Mouse (Mus musculus) forebrain, postnatal 0 days (tissue): ENCODE data around the gene Catsperg1. TPM values are rescaled to one million over a fixed set of nuclear protein-coding genes. Genes with fewer than 3 reads are reported as not detected.

Source experiments
- ATAC-seq: fragments of 200-750 bp; cut with Nextera tagmentation; 2 replicates; pipeline ENCODE4 v1.8.0; 2017; ENCODE audit warnings: mild to moderate bottlenecking, moderate library complexity
- DNase-seq: peaks from one replicate; pipeline ENCODE4 v3.0.0-alpha.2; 2015
- H3K27ac ChIP-seq: fragments of 300-500 bp; sonication (generic); 2 replicates; pipeline ENCODE4 v1.5.1; 2014; ENCODE audit warnings: low read depth, mild to moderate bottlenecking, antibody characterized with exemption, low read length, moderate library complexity, mixed read lengths
- H3K27me3 ChIP-seq: fragments of 300-500 bp; sonication (generic); 2 replicates; pipeline ENCODE4 v1.6.1; 2014; ENCODE audit warnings: mild to moderate bottlenecking, low read length, mixed read lengths; ENCODE audit not compliant: insufficient read depth
- H3K36me3 ChIP-seq: fragments of 300-500 bp; sonication (generic); 2 replicates; pipeline ENCODE4 v1.6.1; 2014; ENCODE audit warnings: mild to moderate bottlenecking, moderate library complexity; ENCODE audit not compliant: insufficient read depth
- H3K4me1 ChIP-seq: fragments of 300-500 bp; sonication (generic); 2 replicates; pipeline ENCODE4 v1.6.1; 2014; ENCODE audit warnings: antibody characterized with exemption; ENCODE audit not compliant: insufficient read depth
- H3K4me2 ChIP-seq: fragments of 300-500 bp; sonication (generic); 2 replicates; pipeline ENCODE4 v1.6.1; 2014; ENCODE audit warnings: low read depth, mild to moderate bottlenecking, moderate library complexity
- H3K4me3 ChIP-seq: fragments of 300-500 bp; sonication (generic); 2 replicates; pipeline ENCODE4 v1.5.1; 2014; ENCODE audit warnings: low read depth, low read length, mixed read lengths
- H3K9ac ChIP-seq: fragments of 300-500 bp; sonication (generic); 2 replicates; pipeline ENCODE4 v1.6.1; 2014; ENCODE audit warnings: mild to moderate bottlenecking
- H3K9me3 ChIP-seq: fragments of 300-500 bp; sonication (generic); 2 replicates; pipeline ENCODE4 v1.6.1; 2016; ENCODE audit warnings: low read length
- CTCF ChIP-seq: sonication (generic); IDR thresholded peaks from 2 replicates; pipeline ENCODE4 v1.5.1; 2016; ENCODE audit warnings: antibody characterized with exemption, control low read depth, low read depth
- WGBS: fragments of 180-500 bp; shearing (Covaris S2); extraction: QIAGEN DNeasy Blood & Tissue Kit; methylation state at CpG from one replicate; pipeline ENCODE4 v1.1.7; 2014; 5-methylcytosine and 5-hydroxymethylcytosine counted together
- polyA plus RNA-seq: library from polyadenylated mRNA; unstranded; fragments of >200 nt; fragmentation: Nextera tagmentation; extraction: Ambion mirVana; gene quantifications from 2 replicates; pipeline ENCODE4 v1.2.1, GENCODE M21; 2015
- total RNA-seq: library from RNA; depleted of rRNA; stranded (reverse); fragments of >200 nt; gene quantifications from 2 replicates; pipeline ENCODE4 v1.2.3, GENCODE M21; 2014

The Catsperg1 gene
- total and polyA plus RNA-seq, 2 experiments from 2014 or later, result 2.3 to 3.5 TPM

DNA sequence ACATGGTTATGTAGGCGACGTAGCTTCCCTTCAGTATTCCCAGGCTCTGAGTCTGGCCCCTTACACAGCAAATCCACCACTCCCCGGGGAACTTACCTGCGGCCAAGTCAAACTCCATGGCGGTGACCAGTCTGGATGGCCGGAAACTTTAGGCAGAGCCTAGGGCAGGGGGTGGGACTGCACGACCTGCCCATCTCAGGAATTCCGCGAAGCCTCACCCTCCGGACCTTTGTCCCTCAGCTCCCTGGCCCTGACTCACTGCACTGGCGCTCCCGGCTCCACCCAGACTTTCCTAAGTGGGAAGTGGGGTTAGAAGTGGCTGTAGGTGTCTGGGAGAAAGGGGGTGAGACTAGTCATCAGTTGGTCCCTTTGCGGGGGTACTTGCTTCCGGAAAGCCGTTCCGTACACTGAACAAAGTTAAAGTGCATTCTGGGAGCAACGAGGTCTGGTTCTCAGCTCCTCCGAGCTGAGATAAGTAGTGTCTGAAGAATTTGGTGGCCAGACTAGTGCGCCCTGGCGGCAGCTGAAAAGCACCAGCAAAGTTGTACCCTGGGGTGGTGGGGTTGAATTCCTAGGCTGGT is 34.5 kb upstream of the Catsperg1 start, which contains the start of gene 2200002D01Rik:
Gene 2200002D01Rik (minus strand): TSS at position 206 of the 581 bp plus-strand sequence.
- no peak for TF ChIP-seq CTCF
- Histone ChIP-seq H3K27me3 (no peaks in the 10 kb centered on the region; the same call in 1 of the 2 replicates), H3K9me3 (no peaks in the 10 kb centered on the region), H3K27ac (no peak within 1 kb of the TSS), H3K4me3 (no peak within 1 kb of the TSS), H3K36me3 (peaks cover 14% of the 10 kb centered on the region; the same call in 1 of the 2 replicates), H3K4me1 (no peaks in the 10 kb centered on the region), H3K4me2 (peak within 1 kb of the TSS; percentile 22; the same call in 1 of the 2 replicates), H3K9ac (no peak within 1 kb of the TSS)
- 28% methylated on average over 20 of the region's 20 CpGs for WGBS
- DNase-seq (no peak), ATAC-seq (no peak)

GRCm38 (mm10) chr7:29247706-29248105 is 33.9 kb upstream of the Catsperg1 start:
- Histone ChIP-seq H3K27me3 (no peaks in the 10 kb centered on the region; the same call in 1 of the 2 replicates), H3K9ac (no peak overlapping the region), H3K9me3 (no peaks in the 10 kb centered on the region), H3K36me3 (peaks cover 14% of the 10 kb centered on the region; the same call in 1 of the 2 replicates), H3K4me2 (peak overlapping the region; percentile 22; the same call in 1 of the 2 replicates), H3K4me1 (no peaks in the 10 kb centered on the region), H3K4me3 (no peak overlapping the region), H3K27ac (no peak overlapping the region)
- DNase-seq (no peak), ATAC-seq (peak; percentile 17; the same call in 1 of the 2 replicates)
- TF ChIP-seq CTCF, result no peak
- WGBS, result 17% methylated on average over 19 of the region's 19 CpGs

DNA sequence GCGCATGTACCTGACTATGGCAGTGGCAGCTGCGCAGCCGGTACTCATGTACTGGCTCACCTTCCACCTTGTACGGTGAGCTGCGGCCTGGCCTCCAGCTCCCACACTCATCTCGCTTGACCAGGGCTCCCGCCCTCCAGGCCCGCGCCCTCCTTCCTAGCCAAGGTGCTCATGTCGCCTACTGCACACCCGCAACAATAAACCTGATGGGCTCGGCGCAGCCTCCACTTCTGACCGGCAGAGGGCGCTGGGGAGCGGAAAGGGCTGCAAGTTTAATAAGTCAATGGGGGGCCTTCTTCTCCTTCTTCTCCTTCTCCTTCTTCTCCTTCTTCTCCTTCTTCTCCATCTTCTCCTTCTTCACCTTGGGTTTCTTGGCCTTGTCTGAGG is 33.5 kb upstream of the Catsperg1 start:
- Histone ChIP-seq H3K36me3 (peaks cover 14% of the 10 kb centered on the region; the same call in 1 of the 2 replicates), H3K4me3 (no peak overlapping the region), H3K9ac (no peak overlapping the region), H3K9me3 (no peaks in the 10 kb centered on the region), H3K4me1 (no peaks in the 10 kb centered on the region), H3K27ac (no peak overlapping the region), H3K27me3 (no peaks in the 10 kb centered on the region; the same call in 1 of the 2 replicates), H3K4me2 (peak overlapping the region; percentile 22; the same call in 1 of the 2 replicates)
- DNase-seq (peak; percentile 77), ATAC-seq (peak; percentile 42; the same call in 1 of the 2 replicates)
- 26% methylated on average over 16 of the region's 16 CpGs for WGBS
- peak; percentile 93 for TF ChIP-seq CTCF

GRCm38 (mm10) chr7:29246619-29247313 is 32.9 kb upstream of the Catsperg1 start:
- no peak for TF ChIP-seq CTCF
- ATAC-seq, result no peak
- 85% methylated on average over 21 of the region's 21 CpGs for WGBS

GRCm38 (mm10) chr7:29246015-29246414 is 32.2 kb upstream of the Catsperg1 start:
- Histone ChIP-seq H3K36me3 (peaks cover 14% of the 10 kb centered on the region; the same call in 1 of the 2 replicates), H3K27me3 (no peaks in the 10 kb centered on the region; the same call in 1 of the 2 replicates), H3K9me3 (no peaks in the 10 kb centered on the region), H3K4me2 (no peak overlapping the region), H3K27ac (no peak overlapping the region), H3K9ac (no peak overlapping the region), H3K4me3 (no peak overlapping the region), H3K4me1 (no peaks in the 10 kb centered on the region)
- ATAC-seq, result no peak
- 76% methylated on average over 5 of the region's 5 CpGs for whole genome bisulfite sequencing
- no peak for TF ChIP-seq CTCF
- no peak for DNase-seq

More at GRCm38 (mm10) chr7:29246619-29247313, 32.9 kb upstream of the Catsperg1 start:
- Histone ChIP-seq H3K9me3 (no peaks in the 10 kb centered on the region), H3K27me3 (no peaks in the 10 kb centered on the region; the same call in 1 of the 2 replicates), H3K4me2 (no peak overlapping the region), H3K4me3 (no peak overlapping the region), H3K4me1 (no peaks in the 10 kb centered on the region), H3K27ac (no peak overlapping the region), H3K9ac (no peak overlapping the region), H3K36me3 (peaks cover 14% of the 10 kb centered on the region; the same call in 1 of the 2 replicates)
- no peak for DNase-seq

- DNase-seq (no peak), ATAC-seq (no peak)
- no peaks in the 10 kb centered on the region for H3K9me3 ChIP-seq
- WGBS, result 94% methylated on average over 7 of the region's 7 CpGs
- peaks cover 14% of the 10 kb centered on the region; the same call in 1 of the 2 replicates for H3K36me3 ChIP-seq
- no peaks in the 10 kb centered on the region for H3K4me1 ChIP-seq
- no peak overlapping the region for H3K4me2 ChIP-seq
- no peak overlapping the region for H3K27ac ChIP-seq
- TF ChIP-seq CTCF, result peak; percentile 48
- no peaks in the 10 kb centered on the region; the same call in 1 of the 2 replicates for H3K27me3 ChIP-seq
- H3K9ac ChIP-seq, result no peak overlapping the region
- no peak overlapping the region for H3K4me3 ChIP-seq
Measured at GRCm38 (mm10) chr7:29244732-29245416, 31.0 kb upstream of the Catsperg1 start.
